Mouse (Mus musculus) neural tube, embryonic 10.5 days (tissue): ENCODE results near the gene Prr18.
A peak's percentile ranks its signal among the peaks of the same experiment; 100 is the strongest.
"Not testable (repeated sequence)": the region's sequence is repeated elsewhere in the genome, so short reads cannot be mapped to it uniquely, and the experiment has no call there.

Experiments used
- DNase-seq: peaks from one replicate; pipeline ENCODE4 v3.0.0-alpha.2; 2017; ENCODE audit warnings: low spot score; ENCODE audit errors: extremely low spot score

Gene Prr18

GRCm38 (mm10) chr17:8337159-8337558 lies at the start of gene Prr18:
TSS of gene Prr18 (plus strand) at chr17:8337459.
- DNase-seq = not testable (repeated sequence)

GRCm38 (mm10) chr17:8289993-8290679 lies 47.1 kb upstream of the Prr18 start:
- no peak for DNase-seq

GRCm38 (mm10) chr17:8290736-8291135 lies 46.5 kb upstream of the Prr18 start:
- DNase-seq = no peak

GRCm38 (mm10) chr17:8295825-8296224 lies 41.4 kb upstream of the Prr18 start:
- DNase-seq = no peak

DNA sequence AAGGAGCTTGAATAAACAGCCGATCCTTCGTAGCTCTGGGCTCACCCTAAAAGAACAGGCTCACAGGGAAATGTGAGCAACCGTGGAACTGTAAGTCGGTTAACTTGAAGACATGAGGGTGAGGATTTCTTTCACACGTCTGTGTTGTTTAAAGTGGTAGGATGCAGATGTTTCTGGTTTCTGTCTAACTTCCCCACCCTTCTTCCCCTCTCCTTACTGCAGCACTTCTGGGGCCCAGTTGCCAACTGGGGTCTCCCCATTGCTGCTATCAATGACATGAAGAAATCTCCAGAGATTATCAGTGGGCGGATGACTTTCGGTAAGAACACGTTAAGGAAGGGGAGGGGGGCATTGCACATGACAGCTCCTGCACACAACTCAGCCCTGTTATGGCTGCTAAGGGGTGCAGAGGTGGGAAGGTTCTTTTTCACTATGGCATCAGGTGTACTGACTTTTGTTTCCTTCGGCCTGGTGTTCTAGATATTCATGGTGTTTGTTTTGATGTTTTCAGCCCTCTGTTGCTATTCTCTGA lies 40.9 kb upstream of the Prr18 start:
- DNase-seq = no peak

DNA sequence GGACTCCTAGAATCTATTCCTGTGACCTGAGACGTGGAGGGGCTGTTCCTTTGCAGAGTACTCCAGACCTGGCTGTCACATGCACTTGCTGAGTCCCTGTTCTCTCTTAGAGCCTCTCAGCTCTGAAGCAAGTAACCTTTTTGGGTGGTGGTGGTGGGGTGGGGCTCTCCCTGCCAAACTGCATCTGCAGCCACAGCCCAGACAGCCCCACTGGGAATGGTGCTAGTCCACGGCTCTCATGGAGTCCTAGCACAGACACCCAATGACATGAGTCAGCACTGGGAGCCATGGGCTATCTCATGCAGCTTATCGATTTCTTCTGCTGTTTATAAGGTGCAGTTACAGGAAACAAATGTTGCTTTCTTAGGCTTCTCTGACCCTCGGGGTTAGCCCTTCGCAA lies 39.5 kb upstream of the Prr18 start:
- no peak for DNase-seq

DNA sequence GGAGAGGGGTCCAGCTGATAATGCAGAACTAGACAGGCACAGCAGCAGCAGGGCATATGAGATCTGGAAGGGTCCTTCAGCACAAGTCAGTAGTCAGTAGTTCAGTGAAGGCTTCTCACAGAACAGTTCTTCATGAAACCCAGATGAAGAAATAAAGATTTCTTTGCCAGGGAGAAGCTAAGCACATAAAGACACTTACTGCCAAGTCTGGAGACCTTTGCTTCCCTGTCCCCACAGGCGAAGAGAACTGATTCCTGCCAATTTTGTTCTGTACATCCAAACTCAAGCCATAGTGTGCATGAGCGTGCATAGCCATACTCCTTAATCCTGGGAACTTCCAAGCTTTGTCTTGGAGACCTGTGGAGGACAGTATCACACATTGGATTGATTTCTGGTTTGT lies 39.0 kb upstream of the Prr18 start:
- DNase-seq = no peak

DNA sequence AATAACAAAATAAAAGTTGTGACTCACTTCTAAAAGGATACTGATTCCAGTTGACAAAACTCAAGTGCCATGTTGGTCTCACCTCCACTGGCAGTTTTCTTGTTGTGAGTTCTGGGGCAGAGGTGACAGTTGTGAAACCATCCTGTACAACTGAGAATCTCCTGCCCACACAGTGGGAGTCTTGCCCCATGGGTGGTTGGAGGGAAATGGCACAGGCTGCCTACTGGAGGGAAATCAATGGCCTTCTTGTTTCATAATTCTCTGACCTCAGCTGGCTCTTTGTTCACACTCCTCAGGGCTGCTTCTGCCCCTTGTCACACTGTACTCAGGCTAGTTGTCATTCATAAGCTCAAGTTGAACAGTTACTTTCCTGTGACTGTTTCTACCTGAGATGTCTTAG lies 37.7 kb upstream of the Prr18 start:
- no peak for DNase-seq

- no peak for DNase-seq
Measured at GRCm38 (mm10) chr17:8301515-8301914, 35.7 kb upstream of the Prr18 start.

DNA sequence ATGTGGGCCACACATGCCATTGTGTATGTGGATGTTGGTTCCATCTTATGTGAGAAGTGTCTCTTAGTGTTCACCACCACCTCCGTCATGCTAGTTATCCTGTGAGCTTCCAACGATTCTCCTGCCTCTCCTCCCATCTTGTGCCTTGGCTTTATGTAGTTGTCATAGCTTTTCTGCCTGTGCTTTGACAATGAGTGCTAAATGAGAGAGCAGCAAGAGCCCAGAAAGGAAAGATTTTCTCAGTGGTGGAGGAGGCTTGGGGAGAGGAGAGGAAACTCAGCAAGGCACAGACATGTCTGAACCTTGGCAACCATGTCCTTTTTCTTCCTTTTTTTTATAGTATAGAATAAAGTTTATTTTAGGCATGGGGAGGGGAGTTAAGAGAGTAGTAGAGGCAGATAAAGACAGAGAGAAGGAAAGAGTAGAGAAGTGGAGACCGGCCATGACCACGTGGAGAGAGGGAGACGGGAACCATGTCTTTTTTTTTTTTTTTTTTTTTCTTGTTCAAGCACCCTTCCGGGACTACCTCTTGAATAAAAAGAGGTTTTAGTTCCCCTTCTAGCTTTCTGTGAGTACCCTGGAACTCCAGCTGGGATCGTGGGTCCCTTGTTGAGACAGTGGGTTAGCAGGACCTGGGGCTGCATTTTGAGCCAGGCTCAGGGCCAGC lies 34.4 kb upstream of the Prr18 start:
- no peak for DNase-seq

DNA sequence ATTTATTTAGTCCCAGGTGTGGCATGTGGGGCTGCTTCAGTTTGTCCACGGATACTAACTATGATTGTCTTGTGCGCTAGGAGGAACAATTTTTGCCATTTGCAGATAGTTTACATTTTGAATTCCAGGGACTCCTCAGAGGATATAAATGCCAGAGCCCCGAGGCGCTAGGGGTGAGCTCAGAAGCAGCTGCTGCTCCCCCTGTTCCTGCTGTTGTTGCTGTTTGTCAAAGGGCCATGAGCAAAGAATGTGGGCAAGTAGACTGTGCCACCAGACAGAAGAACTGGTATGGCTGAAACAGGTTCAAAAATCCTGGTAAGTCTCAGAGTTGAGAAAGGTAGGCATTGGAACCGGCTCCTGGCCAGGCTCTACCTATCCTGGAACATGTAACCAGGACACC lies 33.6 kb upstream of the Prr18 start:
- no peak for DNase-seq

GRCm38 (mm10) chr17:8305801-8306200 lies 31.5 kb upstream of the Prr18 start:
- DNase-seq = no peak

GRCm38 (mm10) chr17:8310838-8311614 lies 26.2 kb upstream of the Prr18 start, which contains the start of gene Sft2d1:
TSS of gene Sft2d1 (plus strand) at chr17:8311102.
- DNase-seq = peak; percentile 97

GRCm38 (mm10) chr17:8311751-8312150 lies 25.5 kb upstream of the Prr18 start:
- DNase-seq = no peak

- DNase-seq = no peak
Measured at GRCm38 (mm10) chr17:8313976-8314375, 23.3 kb upstream of the Prr18 start.

- DNase-seq = no peak
Measured at GRCm38 (mm10) chr17:8316251-8316650, 21.0 kb upstream of the Prr18 start.

DNA sequence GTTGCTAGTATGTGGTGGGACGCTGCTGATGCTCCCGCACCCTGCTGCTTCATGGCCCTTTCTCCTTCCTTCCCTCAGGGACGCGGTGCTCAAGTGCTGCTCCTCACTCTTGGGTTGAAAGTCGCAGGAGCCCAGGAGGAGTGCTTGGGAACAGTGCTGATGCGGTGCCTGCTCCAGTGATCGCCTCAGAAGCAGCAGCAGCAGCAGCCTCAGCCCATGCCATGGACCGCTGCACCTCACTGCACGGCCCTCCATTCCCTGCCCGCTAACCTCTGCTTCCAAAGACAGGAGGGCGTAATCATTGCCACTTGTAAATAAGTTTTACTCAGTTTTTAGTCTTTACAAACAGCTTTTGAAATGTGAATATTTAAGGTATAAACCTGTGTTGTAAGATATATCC lies 10.4 kb upstream of the Prr18 start:
- DNase-seq = not testable (repeated sequence)

GRCm38 (mm10) chr17:8328511-8329174 lies 8.6 kb upstream of the Prr18 start:
- DNase-seq = no peak

DNA sequence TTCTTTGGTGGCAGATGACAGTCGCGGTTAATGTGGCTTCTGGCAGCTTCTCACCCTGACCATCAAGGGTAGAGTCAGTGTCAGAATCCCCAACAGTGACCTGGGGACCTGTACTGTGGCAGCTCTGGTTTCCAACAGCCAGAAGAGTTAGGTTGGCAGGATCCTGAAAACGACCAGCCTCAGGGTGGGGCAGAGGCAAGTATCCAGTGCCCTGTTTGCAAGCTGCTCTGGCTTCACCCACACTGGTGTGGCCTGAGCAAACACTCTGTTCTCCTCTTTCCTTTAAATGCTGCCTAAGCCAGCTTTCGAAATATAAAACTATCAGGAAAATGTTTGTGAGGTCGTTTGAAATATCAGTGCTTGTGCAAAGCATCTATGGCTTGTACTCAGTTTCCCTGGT lies 6.7 kb upstream of the Prr18 start:
- DNase-seq = no peak

- no peak for DNase-seq
Measured at GRCm38 (mm10) chr17:8339666-8340374, 2.6 kb downstream of the Prr18 start.
